Mouse (Mus musculus) thymus, adult 2 months (tissue): ENCODE measurements around the gene Tpbgl.

ENCODE experiments used
- CTCF ChIP-seq: fragments of 200-500 bp; IDR thresholded peaks from 2 replicates; pipeline ENCODE4 v1.5.1; 2012; ENCODE audit warnings: mild to moderate bottlenecking, control low read depth, low read length, moderate library complexity, borderline replicate concordance; ENCODE audit not compliant: control insufficient read depth, poor library complexity, insufficient read depth; ENCODE audit errors: extremely low read depth
- POLR2A ChIP-seq: fragments of 200-500 bp; IDR thresholded peaks from 2 replicates; pipeline ENCODE4 v1.6.1; 2012; ENCODE audit warnings: mild to moderate bottlenecking, low read length, control low read depth, moderate library complexity; ENCODE audit not compliant: control insufficient read depth, poor library complexity, insufficient read depth; ENCODE audit errors: extremely low read depth

DNA sequence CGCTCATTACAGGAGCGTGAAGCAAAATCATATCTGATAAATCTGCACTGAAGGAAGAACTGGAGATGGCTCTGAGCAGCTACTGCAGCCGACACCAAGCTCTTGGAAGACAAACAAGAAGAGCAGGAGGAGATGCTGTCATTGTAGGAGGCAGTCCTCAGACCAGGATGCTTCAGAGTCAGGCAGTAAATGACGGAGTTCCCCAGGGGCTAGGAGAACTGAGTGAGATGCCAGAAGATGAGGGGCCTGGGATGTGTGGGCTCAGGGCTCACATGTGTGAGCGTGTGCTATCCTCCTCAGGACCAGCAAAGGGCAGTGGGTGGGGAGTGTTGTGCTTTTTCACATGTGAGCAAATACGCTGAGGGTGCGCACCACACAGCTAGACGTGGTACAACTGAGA is 46.3 kb upstream of the Tpbgl start:
- TF ChIP-seq POLR2A (no peak), CTCF (no peak)
